Mouse (Mus musculus) thymus, adult 2 months (tissue): ENCODE data around the gene Itfg2. TPM values are rescaled to one million over a fixed set of nuclear protein-coding genes. Genes with fewer than 3 reads are reported as not detected.
A peak's percentile ranks its signal among the peaks of the same experiment; 100 is the strongest.

Experiments
- DNase-seq: peaks from one replicate; pipeline ENCODE4 v3.0.0; 2021
- H3K27ac ChIP-seq: fragments of 200-500 bp; 2 replicates; pipeline ENCODE4 v1.5.1; 2012; ENCODE audit warnings: low read length, control low read depth; ENCODE audit not compliant: control insufficient read depth, insufficient read depth
- H3K27me3 ChIP-seq: fragments of 200-500 bp; 2 replicates; pipeline ENCODE4 v1.6.1; 2012; ENCODE audit warnings: mild to moderate bottlenecking, low read length, moderate library complexity, mixed read lengths; ENCODE audit not compliant: control insufficient read depth, insufficient read depth
- H3K36me3 ChIP-seq: fragments of 200-500 bp; 2 replicates; pipeline ENCODE4 v1.6.1; 2012; ENCODE audit warnings: mild to moderate bottlenecking, low read length, moderate library complexity; ENCODE audit not compliant: control insufficient read depth, insufficient read depth
- H3K4me1 ChIP-seq: fragments of 200-500 bp; replicated peaks from 2 replicates; pipeline ENCODE4 v1.6.1; 2012; ENCODE audit warnings: low read length; ENCODE audit not compliant: control insufficient read depth, insufficient read depth
- H3K4me3 ChIP-seq: fragments of 200-500 bp; 2 replicates; pipeline ENCODE4 v1.5.1; 2012; ENCODE audit warnings: mild to moderate bottlenecking, low read length, control low read depth, moderate library complexity; ENCODE audit not compliant: control insufficient read depth, insufficient read depth
- CTCF ChIP-seq: fragments of 200-500 bp; IDR thresholded peaks from 2 replicates; pipeline ENCODE4 v1.5.1; 2012; ENCODE audit warnings: mild to moderate bottlenecking, control low read depth, low read length, moderate library complexity, borderline replicate concordance; ENCODE audit not compliant: control insufficient read depth, poor library complexity, insufficient read depth; ENCODE audit errors: extremely low read depth
- POLR2A ChIP-seq: fragments of 200-500 bp; IDR thresholded peaks from 2 replicates; pipeline ENCODE4 v1.6.1; 2012; ENCODE audit warnings: mild to moderate bottlenecking, low read length, control low read depth, moderate library complexity; ENCODE audit not compliant: control insufficient read depth, poor library complexity, insufficient read depth; ENCODE audit errors: extremely low read depth
- WGBS: fragments of 180-500 bp; shearing (Covaris S2); methylation state at CpG from one replicate; pipeline ENCODE4 v1.1.7; 2018; 5-methylcytosine and 5-hydroxymethylcytosine counted together
- polyA plus RNA-seq: library from polyadenylated mRNA; depleted of rRNA; stranded (reverse); fragments of >200 nt; gene quantifications from 2 replicates; pipeline ENCODE4 v1.2.3, GENCODE M21; 2012

Itfg2 gene
- polyA plus RNA-seq, 1 experiment, result 56.4 TPM

GRCm38 (mm10) chr6:128416169-128416568, 8.6 kb downstream of the Itfg2 start:
- TF ChIP-seq POLR2A (no peak), CTCF (no peak)
- H3K4me1 ChIP-seq, result no peaks in the 10 kb centered on the region
- 95% methylated on average over 5 of the region's 5 CpGs for WGBS
- no peaks in the 10 kb centered on the region for H3K27me3 ChIP-seq
- no peak overlapping the region for H3K27ac ChIP-seq
- DNase-seq, result no peak
- no peak overlapping the region for H3K4me3 ChIP-seq
- peaks cover 6% of the 10 kb centered on the region; the same call in 1 of the 2 replicates for H3K36me3 ChIP-seq

GRCm38 (mm10) chr6:128411115-128411514, 13.6 kb downstream of the Itfg2 start:
- peak; percentile 80 for DNase-seq
- Histone ChIP-seq H3K4me1 (no peaks in the 10 kb centered on the region), H3K27ac (no peak overlapping the region), H3K4me3 (no peak overlapping the region), H3K27me3 (no peaks in the 10 kb centered on the region), H3K36me3 (peaks cover 25% of the 10 kb centered on the region)
- TF ChIP-seq POLR2A (no peak), CTCF (no peak)
- 42% methylated on average over 3 of the region's 3 CpGs for WGBS

- H3K27ac ChIP-seq, result no peak overlapping the region
- H3K27me3 ChIP-seq, result no peaks in the 10 kb centered on the region
- DNase-seq, result no peak
- no peak overlapping the region for H3K4me3 ChIP-seq
- WGBS, result 96% methylated on average over 13 of the region's 13 CpGs
- peaks cover 25% of the 10 kb centered on the region for H3K36me3 ChIP-seq
- no peaks in the 10 kb centered on the region for H3K4me1 ChIP-seq
- no peak for TF ChIP-seq CTCF
- no peak for TF ChIP-seq POLR2A
Observed at GRCm38 (mm10) chr6:128410305-128410704, 14.4 kb downstream of the Itfg2 start.

GRCm38 (mm10) chr6:128408544-128409125, 16.1 kb downstream of the Itfg2 start:
- no peak overlapping the region for H3K4me3 ChIP-seq
- H3K36me3 ChIP-seq, result peaks cover 25% of the 10 kb centered on the region
- no peaks in the 10 kb centered on the region for H3K27me3 ChIP-seq
- WGBS, result 97% methylated on average over 7 of the region's 7 CpGs
- H3K27ac ChIP-seq, result no peak overlapping the region
- no peak for TF ChIP-seq CTCF
- TF ChIP-seq POLR2A, result no peak
- no peak for DNase-seq
- no peaks in the 10 kb centered on the region for H3K4me1 ChIP-seq

- Histone ChIP-seq H3K4me3 (no peak overlapping the region), H3K27me3 (no peaks in the 10 kb centered on the region), H3K4me1 (no peaks in the 10 kb centered on the region), H3K27ac (no peak overlapping the region), H3K36me3 (peaks cover 9% of the 10 kb centered on the region)
- no peak for DNase-seq
- 33% methylated on average over 5 of the region's 5 CpGs for WGBS
- TF ChIP-seq POLR2A (no peak), CTCF (no peak)
Observed at GRCm38 (mm10) chr6:128404708-128405107, 20.0 kb downstream of the Itfg2 start.

GRCm38 (mm10) chr6:128399421-128400185, 25.1 kb downstream of the Itfg2 start:
- Histone ChIP-seq H3K4me3 (no peak overlapping the region), H3K36me3 (no peaks in the 10 kb centered on the region), H3K4me1 (no peaks in the 10 kb centered on the region), H3K27ac (no peak overlapping the region), H3K27me3 (no peaks in the 10 kb centered on the region)
- no peak for DNase-seq
- TF ChIP-seq POLR2A (no peak), CTCF (no peak)
- 84% methylated on average over 21 of the region's 21 CpGs for WGBS
